Mouse (Mus musculus) forebrain, embryonic 12.5 days (tissue): Measurements from ENCODE around the gene Nme3. TPM values are rescaled to one million over a fixed set of nuclear protein-coding genes. Genes with fewer than 3 reads are reported as not detected.

Experiments
- ATAC-seq: fragments of 200-750 bp; cut with Nextera tagmentation; 2 replicates; pipeline ENCODE4 v1.8.0; 2017; ENCODE audit warnings: moderate TSS enrichment; ENCODE audit not compliant: low FRiP score
- H3K27ac ChIP-seq: fragments of 300-500 bp; sonication (generic); 2 replicates; pipeline ENCODE4 v1.5.1; 2016; ENCODE audit warnings: mild to moderate bottlenecking
- H3K27me3 ChIP-seq: fragments of 300-500 bp; sonication (generic); 2 replicates; pipeline ENCODE4 v1.6.1; 2016; ENCODE audit warnings: mild to moderate bottlenecking
- H3K36me3 ChIP-seq: fragments of 300-500 bp; sonication (generic); replicated peaks from 2 replicates; pipeline ENCODE4 v1.6.1; 2016; ENCODE audit warnings: mild to moderate bottlenecking
- H3K4me1 ChIP-seq: fragments of 300-500 bp; sonication (generic); 2 replicates; pipeline ENCODE4 v1.6.1; 2016
- H3K4me2 ChIP-seq: fragments of 300-500 bp; sonication (generic); 2 replicates; pipeline ENCODE4 v1.6.1; 2016; ENCODE audit warnings: mild to moderate bottlenecking, moderate library complexity
- H3K4me3 ChIP-seq: fragments of 300-500 bp; sonication (generic); replicated peaks from 2 replicates; pipeline ENCODE4 v1.5.1; 2016; ENCODE audit warnings: mild to moderate bottlenecking
- H3K9ac ChIP-seq: fragments of 300-500 bp; sonication (generic); 2 replicates; pipeline ENCODE4 v1.6.1; 2016; ENCODE audit warnings: mild to moderate bottlenecking
- H3K9me3 ChIP-seq: fragments of 300-500 bp; sonication (generic); 2 replicates; pipeline ENCODE4 v1.6.1; 2016
- WGBS: fragments of 180-500 bp; shearing (Covaris S2); methylation state at CpG from one replicate; pipeline ENCODE4 v1.1.7; 2016; 5-methylcytosine and 5-hydroxymethylcytosine counted together
- polyA plus RNA-seq: library from polyadenylated mRNA; unstranded; fragments of >200 nt; fragmentation: Nextera tagmentation; extraction: Ambion mirVana; gene quantifications from 2 replicates; pipeline ENCODE4 v1.2.1, GENCODE M21; 2016

Nme3 gene
- polyA plus RNA-seq, 1 experiment from 2014 or later: 63.0 TPM

GRCm38 (mm10) chr17:24885356-24886133 lies 10.8 kb upstream of the Nme3 start:
- 27% methylated on average over 22 of the region's 22 CpGs for WGBS
- Histone ChIP-seq H3K4me1 (peaks cover 25% of the 10 kb centered on the region), H3K9ac (peak overlapping the region; percentile 63), H3K4me2 (peak overlapping the region; percentile 96), H3K9me3 (no peaks in the 10 kb centered on the region), H3K27ac (no peak overlapping the region), H3K36me3 (peaks cover 41% of the 10 kb centered on the region), H3K4me3 (peak overlapping the region; percentile 89), H3K27me3 (no peaks in the 10 kb centered on the region)
- no peak; the same call in 1 of the 2 replicates for ATAC-seq

- ATAC-seq: peak; percentile 96
- H3K27me3 ChIP-seq: no peaks in the 10 kb centered on the region
- 0 out of 2 replicates have a peak within 1 kb of the TSS, but pooled peaks have one; percentile 63 for H3K27ac ChIP-seq
- H3K4me1 ChIP-seq: peaks cover 25% of the 10 kb centered on the region
- WGBS: under 1% methylated on average over 69 of the region's 69 CpGs
- peak within 1 kb of the TSS; percentile 96 for H3K4me2 ChIP-seq
- H3K9ac ChIP-seq: peak within 1 kb of the TSS; percentile 82
- peak within 1 kb of the TSS; percentile 89 for H3K4me3 ChIP-seq
- no peaks in the 10 kb centered on the region for H3K9me3 ChIP-seq
- H3K36me3 ChIP-seq: peaks cover 48% of the 10 kb centered on the region
Measured at GRCm38 (mm10) chr17:24886134-24886931, 10.0 kb upstream of the Nme3 start, which contains the start of the genes Nubp2 and Spsb3. Gene Nubp2 (minus strand): TSS chr17:24886349. Gene Spsb3 (plus strand): TSS chr17:24886643.

GRCm38 (mm10) chr17:24886932-24887271 lies 9.4 kb upstream of the Nme3 start:
- Histone ChIP-seq H3K27me3 (no peaks in the 10 kb centered on the region), H3K9me3 (no peaks in the 10 kb centered on the region), H3K9ac (peak overlapping the region; percentile 82), H3K4me1 (peaks cover 25% of the 10 kb centered on the region), H3K4me3 (peak overlapping the region; percentile 89), H3K4me2 (peak overlapping the region; percentile 95), H3K27ac (0 out of 2 replicates have a peak overlapping the region, but pooled peaks have one; percentile 63), H3K36me3 (peaks cover 53% of the 10 kb centered on the region)
- under 1% methylated on average over 18 of the region's 18 CpGs for WGBS
- peak; percentile 45 for ATAC-seq

DNA sequence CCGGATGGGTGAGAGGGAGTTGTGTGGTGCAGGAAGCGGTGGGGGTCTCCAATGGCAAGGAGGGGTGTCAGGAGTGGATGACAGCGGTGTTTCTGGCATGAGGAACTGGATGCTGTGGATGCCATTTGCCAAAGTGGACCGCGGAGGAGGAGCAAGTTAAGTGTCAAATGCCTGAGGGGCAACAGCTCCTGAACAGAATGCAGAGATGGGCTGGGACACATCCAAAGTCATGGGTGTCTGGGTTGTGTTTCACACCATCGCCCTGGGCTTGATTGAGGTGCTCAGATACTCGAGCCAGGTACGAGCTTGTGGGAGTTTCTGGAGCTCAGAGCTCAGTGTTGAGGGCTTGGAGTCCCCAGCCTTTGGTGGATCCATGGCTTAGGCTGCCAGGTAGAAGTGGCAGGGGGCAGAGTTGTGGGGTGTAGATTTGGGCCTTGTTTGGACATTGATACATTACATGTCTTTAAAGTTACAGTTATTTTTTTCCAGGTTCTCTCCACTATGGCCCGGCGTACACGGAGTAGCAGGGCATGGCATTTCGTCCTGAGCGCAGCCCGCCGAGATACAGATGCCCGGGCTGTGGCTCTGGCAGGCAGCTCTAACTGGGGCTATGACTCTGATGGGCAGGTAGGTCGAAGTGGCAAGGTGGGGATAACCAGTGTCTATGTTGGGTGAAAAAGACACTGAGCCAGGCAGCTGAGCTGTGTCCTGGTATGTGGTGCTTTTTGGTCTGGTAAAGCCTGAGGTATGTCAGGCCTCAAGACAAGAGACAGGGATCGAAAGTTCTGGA lies 8.8 kb upstream of the Nme3 start:
- WGBS: 65% methylated on average over 18 of the region's 18 CpGs
- peak overlapping the region; percentile 82 for H3K9ac ChIP-seq
- no peaks in the 10 kb centered on the region for H3K9me3 ChIP-seq
- peaks cover 25% of the 10 kb centered on the region for H3K4me1 ChIP-seq
- ATAC-seq: no peak
- 0 out of 2 replicates have a peak overlapping the region, but pooled peaks have one; percentile 63 for H3K27ac ChIP-seq
- peak overlapping the region; percentile 95 for H3K4me2 ChIP-seq
- H3K27me3 ChIP-seq: no peaks in the 10 kb centered on the region
- H3K36me3 ChIP-seq: peaks cover 57% of the 10 kb centered on the region
- H3K4me3 ChIP-seq: peak overlapping the region; percentile 89

DNA sequence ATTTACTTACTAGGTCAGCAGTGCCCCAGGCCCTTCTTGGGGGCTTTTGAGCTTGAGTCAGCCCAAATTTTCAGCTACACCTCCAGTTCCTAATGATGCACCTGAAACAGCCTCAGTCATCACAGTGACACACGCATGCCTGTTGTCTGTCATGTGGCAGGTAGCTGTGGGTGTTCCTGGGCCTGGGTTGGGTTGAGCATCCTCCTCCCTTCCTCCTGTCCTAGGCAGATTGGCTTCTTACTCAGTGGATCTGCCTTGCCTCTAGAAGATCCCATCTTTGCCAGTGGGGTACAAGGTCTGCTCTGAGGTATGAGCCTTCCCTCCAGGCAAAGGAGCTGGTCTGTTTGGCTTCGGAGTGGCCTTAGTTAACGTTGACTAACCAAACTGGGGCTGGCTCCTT lies 7.4 kb upstream of the Nme3 start:
- no peak overlapping the region for H3K4me2 ChIP-seq
- H3K36me3 ChIP-seq: peaks cover 55% of the 10 kb centered on the region
- peaks cover 34% of the 10 kb centered on the region for H3K4me1 ChIP-seq
- no peak for ATAC-seq
- no peaks in the 10 kb centered on the region for H3K9me3 ChIP-seq
- H3K27me3 ChIP-seq: no peaks in the 10 kb centered on the region
- no peak overlapping the region for H3K27ac ChIP-seq
- 92% methylated on average over 3 of the region's 3 CpGs for WGBS
- H3K4me3 ChIP-seq: no peak overlapping the region
- H3K9ac ChIP-seq: no peak overlapping the region

- WGBS: 88% methylated on average over 19 of the region's 19 CpGs
- peaks cover 44% of the 10 kb centered on the region for H3K36me3 ChIP-seq
- H3K9ac ChIP-seq: no peak overlapping the region
- H3K4me1 ChIP-seq: peaks cover 35% of the 10 kb centered on the region
- ATAC-seq: no peak
- no peak overlapping the region for H3K4me3 ChIP-seq
- H3K27me3 ChIP-seq: no peaks in the 10 kb centered on the region
- no peak overlapping the region for H3K4me2 ChIP-seq
- no peak overlapping the region for H3K27ac ChIP-seq
- H3K9me3 ChIP-seq: no peaks in the 10 kb centered on the region
Measured at GRCm38 (mm10) chr17:24890151-24891092, 5.9 kb upstream of the Nme3 start.

DNA sequence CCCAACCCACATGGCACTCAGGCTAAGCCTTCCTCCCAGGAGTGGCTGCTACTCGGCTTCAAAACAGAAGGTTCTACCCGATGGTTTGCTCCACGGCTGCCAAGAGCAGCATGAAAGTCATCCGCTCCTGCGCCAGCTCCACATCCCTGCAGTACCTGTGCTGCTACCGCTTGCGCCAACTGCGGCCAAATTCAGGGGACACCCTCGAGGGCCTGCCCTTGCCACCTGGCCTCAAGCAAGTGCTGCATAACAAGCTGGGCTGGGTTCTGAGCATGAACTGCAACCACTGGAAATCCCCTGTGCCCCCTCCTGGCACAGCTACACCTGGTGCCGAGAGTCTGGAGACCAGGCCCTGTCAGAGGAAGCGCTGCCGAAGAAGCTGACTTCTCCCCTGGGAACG lies 5.0 kb upstream of the Nme3 start:
- Histone ChIP-seq H3K9me3 (no peaks in the 10 kb centered on the region), H3K27ac (no peak overlapping the region), H3K4me1 (peaks cover 39% of the 10 kb centered on the region), H3K4me2 (no peak overlapping the region), H3K9ac (no peak overlapping the region), H3K36me3 (peaks cover 44% of the 10 kb centered on the region), H3K4me3 (no peak overlapping the region), H3K27me3 (no peaks in the 10 kb centered on the region)
- 90% methylated on average over 13 of the region's 13 CpGs for WGBS
- ATAC-seq: no peak

DNA sequence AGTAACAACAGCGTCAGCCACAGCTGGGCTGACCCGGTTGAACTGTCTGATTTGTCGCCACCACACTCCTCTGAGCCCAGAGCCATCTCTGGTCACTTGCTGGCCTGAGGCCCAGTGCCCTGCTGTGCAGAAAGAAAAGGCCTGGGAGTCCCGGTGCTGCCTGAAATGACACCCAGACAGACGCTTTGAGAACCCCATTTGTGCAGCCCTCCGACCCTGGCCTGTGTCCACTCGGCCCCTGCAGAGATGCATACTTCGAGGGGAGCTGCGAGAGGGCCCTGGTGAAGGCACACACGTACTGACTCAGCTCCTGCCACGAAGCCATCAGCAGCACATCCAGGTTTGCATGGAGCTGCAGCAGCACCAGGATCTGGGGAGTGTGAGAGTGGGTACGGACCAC lies 3.5 kb upstream of the Nme3 start:
- Histone ChIP-seq H3K36me3 (peaks cover 52% of the 10 kb centered on the region), H3K27me3 (no peaks in the 10 kb centered on the region), H3K4me1 (peaks cover 42% of the 10 kb centered on the region), H3K9me3 (no peaks in the 10 kb centered on the region), H3K4me2 (no peak overlapping the region), H3K27ac (no peak overlapping the region), H3K4me3 (no peak overlapping the region), H3K9ac (no peak overlapping the region)
- 90% methylated on average over 12 of the region's 12 CpGs for WGBS
- ATAC-seq: no peak

GRCm38 (mm10) chr17:24893276-24893675 lies 3.0 kb upstream of the Nme3 start:
- no peak for ATAC-seq
- H3K9me3 ChIP-seq: no peaks in the 10 kb centered on the region
- no peaks in the 10 kb centered on the region for H3K27me3 ChIP-seq
- H3K9ac ChIP-seq: no peak overlapping the region
- peak overlapping the region; percentile 98; the same call in 1 of the 2 replicates for H3K4me2 ChIP-seq
- H3K36me3 ChIP-seq: peaks cover 57% of the 10 kb centered on the region
- no peak overlapping the region for H3K4me3 ChIP-seq
- WGBS: 98% methylated on average over 2 of the region's 2 CpGs
- H3K27ac ChIP-seq: no peak overlapping the region
- H3K4me1 ChIP-seq: peaks cover 39% of the 10 kb centered on the region

- H3K9ac ChIP-seq: peak overlapping the region; percentile 91
- ATAC-seq: peak; percentile 30
- peak overlapping the region; percentile 78 for H3K27ac ChIP-seq
- H3K36me3 ChIP-seq: peaks cover 65% of the 10 kb centered on the region
- 13% methylated on average over 31 of the region's 31 CpGs for WGBS
- no peaks in the 10 kb centered on the region for H3K9me3 ChIP-seq
- peaks cover 38% of the 10 kb centered on the region for H3K4me1 ChIP-seq
- peak overlapping the region; percentile 98 for H3K4me2 ChIP-seq
- H3K4me3 ChIP-seq: peak overlapping the region; percentile 89
- no peaks in the 10 kb centered on the region for H3K27me3 ChIP-seq
Measured at GRCm38 (mm10) chr17:24894061-24894994, 2.0 kb upstream of the Nme3 start.
